Mouse (Mus musculus) urinary bladder, adult 2 months (tissue): Measurements from ENCODE around the gene Pawr. TPM values are rescaled to one million over a fixed set of nuclear protein-coding genes. Genes with fewer than 3 reads are reported as not detected.

Experiments used
- DNase-seq: peaks from one replicate; pipeline ENCODE4 v3.0.0; 2022; ENCODE audit warnings: low spot score
- polyA plus RNA-seq: library from polyadenylated mRNA; depleted of rRNA; stranded (reverse); fragments of >200 nt; gene quantifications from 2 replicates; pipeline ENCODE4 v1.2.3, GENCODE M21; 2012

The Pawr gene
- polyA plus RNA-seq, 1 experiment, result 60.2 TPM

GRCm38 (mm10) chr10:108389927-108390287 lies 58.0 kb downstream of the Pawr start:
- DNase-seq, result no peak

GRCm38 (mm10) chr10:108391370-108391902 lies 59.5 kb downstream of the Pawr start:
- DNase-seq, result no peak

GRCm38 (mm10) chr10:108392151-108392550 lies 60.2 kb downstream of the Pawr start:
- DNase-seq, result no peak

GRCm38 (mm10) chr10:108394306-108394705 lies 62.4 kb downstream of the Pawr start:
- no peak for DNase-seq

- no peak for DNase-seq
Observed at GRCm38 (mm10) chr10:108395229-108395628, 63.3 kb downstream of the Pawr start.

GRCm38 (mm10) chr10:108395647-108396046 lies 63.7 kb downstream of the Pawr start:
- no peak for DNase-seq

GRCm38 (mm10) chr10:108402751-108403150 lies 70.8 kb downstream of the Pawr start:
- no peak for DNase-seq

GRCm38 (mm10) chr10:108403366-108403865 lies 71.5 kb downstream of the Pawr start:
- no peak for DNase-seq

GRCm38 (mm10) chr10:108404087-108404486 lies 72.2 kb downstream of the Pawr start:
- DNase-seq, result no peak

- DNase-seq, result no peak
Observed at GRCm38 (mm10) chr10:108405076-108405475, 73.2 kb downstream of the Pawr start.

GRCm38 (mm10) chr10:108405931-108406330 lies 74.0 kb downstream of the Pawr start:
- DNase-seq, result no peak

GRCm38 (mm10) chr10:108406798-108407754 lies 75.2 kb downstream of the Pawr start:
- DNase-seq, result no peak

GRCm38 (mm10) chr10:108408025-108408424 lies 76.1 kb downstream of the Pawr start:
- no peak for DNase-seq

- no peak for DNase-seq
Observed at GRCm38 (mm10) chr10:108408437-108408836, 76.5 kb downstream of the Pawr start.

- no peak for DNase-seq
Observed at GRCm38 (mm10) chr10:108408986-108409385, 77.1 kb downstream of the Pawr start.

- DNase-seq, result no peak
Observed at GRCm38 (mm10) chr10:108409529-108409928, 77.6 kb downstream of the Pawr start.

GRCm38 (mm10) chr10:108414936-108415635 lies 83.2 kb downstream of the Pawr start:
- DNase-seq, result no peak

- DNase-seq, result no peak
Observed at GRCm38 (mm10) chr10:108417448-108417847, 85.5 kb downstream of the Pawr start.

GRCm38 (mm10) chr10:108430553-108430952 lies 98.6 kb downstream of the Pawr start:
- DNase-seq, result no peak

- no peak for DNase-seq
Observed at GRCm38 (mm10) chr10:108432194-108432593, 100.3 kb downstream of the Pawr start.

GRCm38 (mm10) chr10:108433976-108434375 lies 102.1 kb downstream of the Pawr start:
- no peak for DNase-seq

GRCm38 (mm10) chr10:108435616-108436015 lies 103.7 kb downstream of the Pawr start:
- DNase-seq, result no peak
